ENCODE assay signal across 13 mouse cellular contexts in the genomic region with DNA sequence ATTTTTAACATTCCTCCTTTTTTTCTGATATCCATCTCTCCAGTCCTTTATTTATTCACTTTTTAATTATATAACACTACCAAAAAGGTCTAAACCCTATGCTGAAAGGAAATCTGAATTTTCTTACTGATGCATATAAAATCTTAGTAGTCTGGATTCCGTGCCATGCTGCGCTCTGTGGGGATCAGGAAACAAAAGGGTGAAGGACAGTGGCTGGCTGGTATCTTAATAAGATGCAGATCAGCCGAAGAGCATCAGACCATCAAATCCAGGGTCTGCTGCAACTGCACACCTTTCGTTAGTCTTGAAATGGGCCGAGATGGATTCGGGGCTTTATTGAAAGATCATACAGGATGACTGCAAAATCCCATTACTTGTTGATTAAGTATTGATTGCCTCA.
"Had no signal": no experiment of that assay in that cellular context is flagged by ENCODE, and none has a peak within 500 bp of the region (broad histone marks: within the 10 kb centered on the region; RNA-seq: fewer than 3 reads in every experiment).

No protein-coding gene starts in this region.

- H3K9me3 ChIP-seq: kidney, embryonic 15.5 days; liver, embryonic 13.5 days had no signal

- H3K27ac ChIP-seq: kidney, embryonic 15.5 days; left cerebral cortex, adult 2 months; liver, embryonic 13.5 days had no signal

- H3K36me3 ChIP-seq: kidney, embryonic 15.5 days; liver, embryonic 13.5 days had no signal

- H3K4me2 ChIP-seq: kidney, embryonic 15.5 days; liver, embryonic 13.5 days had no signal

- H3K4me3 ChIP-seq: kidney, embryonic 15.5 days; left cerebral cortex, adult 2 months; liver, embryonic 13.5 days had no signal

- H3K27me3 ChIP-seq: kidney, embryonic 15.5 days; liver, embryonic 13.5 days had no signal

- H3K4me1 ChIP-seq: kidney, embryonic 15.5 days; liver, embryonic 13.5 days had no signal

- DNase-seq: kidney, adult 11 months; kidney, adult 8-10 months; kidney, postnatal 10 days; kidney, postnatal 36 days; layer of hippocampus, postnatal 36 days; liver, embryonic 13.5 days; lung, adult 2 months; lung, postnatal 14 days; lung, postnatal 4 days; thymus, adult 18-20 months; thymus, postnatal 36 days had no signal

- H3K9ac ChIP-seq: kidney, embryonic 15.5 days; liver, embryonic 13.5 days had no signal
